2 mouse cellular contexts compared by ENCODE assay signal in genomic region chr3:90617586-90617985, GRCm38 (mm10).
A peak's percentile ranks its signal among the peaks of the same experiment; 100 is the strongest.
TF ChIP-seq lines count a peak whose summit lies in the region.

No protein-coding gene starts in this region.

TF ChIP-seq in C2C12, 6 proteins besides CTCF, POLR2A, EP300 and RAD21 (continued from another document):
- TF ChIP-seq FOSL1 (IDR thresholded peaks at IDR 0.05; ENCODE audit: insufficient read depth, low read length, poor library complexity, severe bottlenecking) (no peak), MYOD1 (IDR thresholded peaks at IDR 0.05; ENCODE audit: control insufficient read depth, insufficient read length, low read depth) (no peak)

TF ChIP-seq in MEL, 35 proteins besides CTCF, POLR2A, EP300 and RAD21 (continued from another document):
- TF ChIP-seq MAZ (IDR thresholded peaks at IDR 0.05; ENCODE audit: low read depth, low read length) (no peak), MYB (IDR thresholded peaks at IDR 0.05; ENCODE audit: low read depth, low read length) (no peak), TAL1 (IDR thresholded peaks at IDR 0.05; ENCODE audit: low read length) (no peak), KAT2A (conservative IDR thresholded peaks at IDR 0.05; ENCODE audit: low read depth, low read length) (no peak), JUND (IDR thresholded peaks at IDR 0.05; ENCODE audit: low read depth, low read length) (no peak), SMC3 (IDR thresholded peaks at IDR 0.05; ENCODE audit: low read depth, low read length) (peak; percentile 50), TBP (IDR thresholded peaks at IDR 0.05; ENCODE audit: low read depth, low read length) (no peak), E2F4 (IDR thresholded peaks at IDR 0.05; ENCODE audit: borderline replicate concordance, low read depth, low read length) (no peak), RCOR1 (IDR thresholded peaks at IDR 0.05; ENCODE audit: low read depth, low read length) (no peak), ZMIZ1 (IDR thresholded peaks at IDR 0.05; ENCODE audit: low read depth, low read length) (no peak), ZC3H11A (IDR thresholded peaks at IDR 0.05; ENCODE audit: low read depth, low read length) (peak; percentile 41), BHLHE40 (IDR thresholded peaks at IDR 0.05; ENCODE audit: borderline replicate concordance, low read depth, low read length) (no peak), MAFK (IDR thresholded peaks at IDR 0.05; ENCODE audit: borderline replicate concordance, low read depth, low read length) (no peak), POLR2AphosphoS5 (IDR thresholded peaks at IDR 0.05; ENCODE audit: borderline replicate concordance, low read depth, low read length) (no peak), USF1 (IDR thresholded peaks at IDR 0.05; ENCODE audit: low read depth, low read length) (peak; percentile 61), SIN3A (IDR thresholded peaks at IDR 0.05; ENCODE audit: low read length) (peak; percentile 78; the same call in 1 of the 2 replicates), UBTF (IDR thresholded peaks at IDR 0.05; ENCODE audit: borderline replicate concordance, insufficient read depth, low read depth, low read length) (no peak), MYC (IDR thresholded peaks at IDR 0.05; ENCODE audit: low read depth, low read length) (peak; percentile 93), CHD2 (IDR thresholded peaks at IDR 0.05; ENCODE audit: low read length) (no peak), NELFE (IDR thresholded peaks at IDR 0.05; ENCODE audit: low read depth, low read length) (no peak), MAX (IDR thresholded peaks at IDR 0.05; ENCODE audit: low read length) (peak; percentile 89), ELF1 (IDR thresholded peaks at IDR 0.05; ENCODE audit: low read depth, low read length) (no peak), CHD1 (IDR thresholded peaks at IDR 0.05; ENCODE audit: low read depth, low read length) (no peak), HCFC1 (IDR thresholded peaks at IDR 0.05; ENCODE audit: low read depth, low read length) (0 out of 2 replicates have a peak, but pooled peaks have one; percentile 24), ETS1 (IDR thresholded peaks at IDR 0.05; ENCODE audit: low read depth, low read length) (no peak), ZKSCAN1 (IDR thresholded peaks at IDR 0.05; ENCODE audit: low read depth, low read length) (no peak), GATA1 (IDR thresholded peaks at IDR 0.05; ENCODE audit: low read depth, low read length) (no peak), GABPA (IDR thresholded peaks at IDR 0.05; ENCODE audit: low read depth, low read length) (no peak), ZNF384 (IDR thresholded peaks at IDR 0.05; ENCODE audit: low read depth, low read length) (0 out of 2 replicates have a peak, but pooled peaks have one; percentile 45), NRF1 (IDR thresholded peaks at IDR 0.05; ENCODE audit: insufficient read depth, low read depth, low read length, poor library complexity, severe bottlenecking) (no peak), TCF12 (IDR thresholded peaks at IDR 0.05; ENCODE audit: low read depth, low read length) (no peak)
